Mouse (Mus musculus) left cerebral cortex, adult 2 months (tissue): ENCODE data around the gene Prdx2. TPM values are rescaled to one million over a fixed set of nuclear protein-coding genes. Genes with fewer than 3 reads are reported as not detected.

Experiments used
- DNase-seq, 2 experiments: peaks; one replicate each; pipeline ENCODE4 v3.0.0; 2021 to 2022; ENCODE audit warnings: low spot score in 2 of 2, mixed read lengths in 1 of 2; ENCODE audit errors: extremely low spot score in 1 of 2
- H3K27ac ChIP-seq: fragments of 200-600 bp; 2 replicates; pipeline ENCODE4 v1.8.1; 2022
- H3K4me3 ChIP-seq: fragments of 200-600 bp; 2 replicates; pipeline ENCODE4 v1.8.1; 2022
- CTCF ChIP-seq: fragments of 200-600 bp; IDR thresholded peaks from 2 replicates; pipeline ENCODE4 v1.8.1; 2022; ENCODE audit warnings: antibody characterized with exemption, mild to moderate bottlenecking, moderate library complexity
- intact Hi-C: fragments of 180-260 bp; cut with DNase I; formaldehyde crosslinking; loops from one replicate; pipeline ENCODE4 v1.15.1; 2025
- total RNA-seq, 2 experiments: library from RNA; stranded (reverse); gene quantifications; 2 replicates each; pipeline ENCODE4 v1.2.3; 2021

Prdx2 gene
- total RNA-seq, 2 experiments from 2014 or later, result 319 to 333 TPM

DNA sequence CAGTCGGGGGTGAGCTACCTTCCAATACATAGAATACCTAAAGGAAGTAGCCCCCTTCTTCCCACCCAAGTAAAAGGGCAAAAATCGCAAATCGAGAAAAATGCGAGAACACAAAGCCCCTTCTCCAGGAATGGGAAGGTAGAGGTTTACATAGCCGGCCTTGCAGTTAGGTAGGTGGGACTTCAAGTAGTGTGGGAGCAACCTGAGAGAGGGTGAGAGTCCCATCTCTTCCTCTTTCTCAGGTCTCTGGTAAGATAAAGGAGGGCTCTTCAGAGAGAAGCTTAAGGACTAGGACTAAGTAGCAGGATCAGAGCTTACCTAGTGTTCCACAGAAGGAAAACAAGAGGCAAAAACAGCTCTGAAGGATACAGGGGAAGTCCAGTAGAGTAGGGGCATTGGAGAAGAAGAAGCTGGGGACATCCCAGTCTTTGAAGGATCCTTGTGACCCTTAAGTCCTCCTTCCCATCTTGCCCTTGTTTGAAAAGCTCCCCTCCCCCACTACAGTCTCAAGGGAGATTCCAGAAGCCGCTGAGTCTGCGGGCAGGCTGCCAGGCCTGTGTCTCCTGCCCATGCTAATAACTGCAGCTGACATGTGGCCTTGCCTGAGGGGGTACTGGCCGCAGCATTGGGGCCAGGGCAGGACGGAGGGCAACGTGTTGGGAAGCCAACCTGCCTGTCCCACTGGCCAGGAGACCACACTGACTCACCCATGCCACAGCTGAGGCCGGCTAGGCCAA is 11.4 kb downstream of the Prdx2 start:
- intact Hi-C loops, result no loop called here

DNA sequence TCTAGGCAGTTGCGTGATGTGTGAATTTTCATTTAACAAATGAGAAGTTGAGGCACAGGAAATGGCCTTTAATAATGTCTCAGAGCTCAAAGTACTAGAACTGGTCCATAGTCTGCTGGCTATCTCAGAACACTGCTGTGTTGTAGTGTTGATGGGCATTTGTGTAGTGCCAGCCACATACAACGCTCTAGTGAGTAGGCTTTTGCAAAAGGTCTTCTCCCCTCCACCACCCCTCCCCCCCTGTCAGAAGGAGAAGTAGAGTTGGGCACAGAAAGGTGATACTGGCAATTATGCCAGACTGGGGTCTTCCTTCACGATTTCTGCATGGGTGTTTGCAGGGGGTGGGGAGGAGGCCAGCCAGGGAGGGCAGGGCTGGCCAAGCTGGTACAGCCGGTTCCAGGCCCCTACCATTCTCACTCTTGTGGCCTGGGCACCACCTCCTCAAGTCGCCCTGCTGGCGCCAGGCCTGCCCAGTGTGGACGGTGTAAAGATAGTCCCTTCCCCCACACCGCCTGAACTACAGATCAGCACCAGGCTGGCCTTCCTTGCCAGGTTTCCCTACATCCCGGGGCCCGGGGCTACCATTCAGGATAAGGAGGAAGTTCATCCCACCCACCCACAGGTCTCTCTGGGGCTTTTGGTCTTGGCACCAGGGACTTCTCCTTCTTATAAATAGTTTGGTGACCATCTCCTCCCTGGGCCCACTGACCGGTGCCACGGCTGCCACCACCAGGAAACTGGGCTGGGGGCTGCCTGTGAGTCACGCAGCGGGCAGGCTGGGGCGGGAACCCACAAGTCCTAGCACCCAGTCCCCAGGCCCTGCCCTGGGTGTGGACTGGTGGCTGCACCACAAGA is 12.5 kb downstream of the Prdx2 start:
- TF ChIP-seq CTCF, result no peak
- intact Hi-C loops, result no loop called here

More for the DNA sequence above, 11.4 kb downstream of the Prdx2 start:
- no peak for TF ChIP-seq CTCF
- H3K4me3 ChIP-seq, result no peak overlapping the region; the same call in 1 of the 2 replicates
- H3K27ac ChIP-seq, result peak overlapping the region; percentile 99
- DNase-seq, result no peak

DNA sequence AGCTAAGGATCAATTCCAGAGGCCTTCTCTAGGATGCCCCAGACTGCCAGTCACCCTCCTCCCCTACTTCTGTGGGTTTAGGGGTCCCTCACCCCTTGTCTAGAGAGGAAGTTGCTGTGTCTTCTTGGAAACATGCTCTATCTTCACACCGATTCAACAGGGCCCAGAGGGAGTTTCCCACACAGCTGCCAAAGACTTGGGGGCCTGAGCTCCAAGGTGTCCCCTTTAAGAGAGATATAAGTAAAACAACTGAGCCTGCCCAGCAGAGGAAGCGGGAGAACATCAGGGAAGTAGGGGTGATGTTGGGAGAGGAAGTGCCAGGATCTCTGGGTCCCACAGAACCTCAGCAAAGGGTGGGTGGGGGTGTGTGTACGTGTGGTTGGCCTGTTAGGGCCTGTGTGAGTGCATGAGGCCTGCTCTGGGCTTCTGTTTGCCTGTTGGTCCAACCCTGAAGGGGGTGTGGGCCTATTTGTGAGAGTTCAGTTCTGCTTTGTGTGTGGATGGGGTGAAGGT is 13.2 kb downstream of the Prdx2 start:
- DNase-seq, result no peak
- Histone ChIP-seq H3K27ac (no peak overlapping the region), H3K4me3 (no peak overlapping the region)
- intact Hi-C loops, result no loop called here
- TF ChIP-seq CTCF, result no peak

More for the DNA sequence above, 12.5 kb downstream of the Prdx2 start:
- H3K4me3 ChIP-seq, result no peak overlapping the region
- H3K27ac ChIP-seq, result no peak overlapping the region; the same call in 1 of the 2 replicates
- DNase-seq, result no peak

GRCm38 (mm10) chr8:84984294-84985048 is 15.1 kb downstream of the Prdx2 start:
- no peak for TF ChIP-seq CTCF
- H3K4me3 ChIP-seq, result peak overlapping the region; percentile 60
- peak overlapping the region; percentile 91 for H3K27ac ChIP-seq
- intact Hi-C loops, result no loop called here
- no peak for DNase-seq

GRCm38 (mm10) chr8:84985049-84985683 is 15.8 kb downstream of the Prdx2 start:
- DNase-seq, result no peak
- intact Hi-C loops, result no loop called here
- peak overlapping the region; percentile 91 for H3K27ac ChIP-seq
- H3K4me3 ChIP-seq, result peak overlapping the region; percentile 60
- TF ChIP-seq CTCF, result no peak

- TF ChIP-seq CTCF, result no peak
- peak overlapping the region; percentile 60 for H3K4me3 ChIP-seq
- intact Hi-C loops, result loop anchor here (1.0 kb wide), 1 partner anchor 8 kb away; the partner anchor contains the start of gene Junb
- H3K27ac ChIP-seq, result peak overlapping the region; percentile 91
- peak; percentile 93 to 96 for DNase-seq
These were observed 16.4 kb downstream of the Prdx2 start for GRCm38 (mm10) chr8:84985684-84986378.

GRCm38 (mm10) chr8:84986379-84986945 is 17.1 kb downstream of the Prdx2 start:
- H3K27ac ChIP-seq, result peak overlapping the region; percentile 91
- peak overlapping the region; percentile 60 for H3K4me3 ChIP-seq
- intact Hi-C loops, result loop anchor here (1.0 kb wide), 1 partner anchor 8 kb away; the partner anchor contains the start of gene Junb
- DNase-seq, result no peak
- TF ChIP-seq CTCF, result no peak

DNA sequence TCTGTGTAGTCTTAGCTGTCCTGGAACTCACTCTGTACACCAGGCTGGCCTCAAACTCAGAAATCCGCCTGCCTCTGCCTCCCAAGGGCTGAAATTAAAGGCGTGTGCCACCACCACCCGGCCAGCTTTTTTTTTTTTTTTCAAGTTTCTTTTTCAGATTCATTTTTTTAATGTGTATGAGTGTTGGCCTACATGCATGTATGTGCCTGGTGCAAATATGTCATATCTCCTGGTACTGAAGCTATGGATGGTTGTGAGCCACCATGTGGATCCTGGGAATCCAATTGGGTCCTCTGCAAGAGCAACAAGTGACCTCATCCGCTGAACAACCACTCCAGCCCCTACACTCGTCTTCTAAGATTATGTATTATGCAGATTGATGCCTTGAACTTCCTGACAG is 18.0 kb downstream of the Prdx2 start:
- H3K27ac ChIP-seq, result no peak overlapping the region
- no peak for TF ChIP-seq CTCF
- intact Hi-C loops, result no loop called here
- H3K4me3 ChIP-seq, result no peak overlapping the region
- DNase-seq, result no peak

- intact Hi-C loops, result no loop called here
- no peak for DNase-seq
- no peak for TF ChIP-seq CTCF
These were observed 18.5 kb downstream of the Prdx2 start for GRCm38 (mm10) chr8:84987903-84988302.

DNA sequence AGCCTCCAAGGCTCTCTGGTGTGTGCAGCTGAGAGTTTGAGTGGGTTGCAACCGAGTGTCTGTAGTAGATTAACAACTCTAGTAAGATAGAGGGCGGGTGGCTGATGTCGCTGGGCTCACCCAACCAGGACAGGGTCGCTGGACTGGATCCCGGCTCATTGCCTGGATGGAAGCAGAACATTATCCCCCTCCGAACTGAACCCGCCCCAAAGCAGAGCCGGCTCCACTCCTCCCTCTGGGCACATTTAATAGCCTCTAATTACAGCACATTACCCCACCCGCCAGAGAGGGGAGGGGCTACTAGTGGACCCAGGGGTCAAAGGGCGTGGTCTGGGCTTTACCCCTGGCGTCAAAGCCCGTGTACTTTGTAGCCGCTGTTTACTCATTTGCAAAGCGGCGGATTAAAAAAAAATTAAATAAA is 19.9 kb downstream of the Prdx2 start:
- peak overlapping the region; percentile 82 for H3K27ac ChIP-seq
- peak overlapping the region; percentile 71; the same call in 1 of the 2 replicates for H3K4me3 ChIP-seq
- no peak for DNase-seq
- intact Hi-C loops, result no loop called here
- TF ChIP-seq CTCF, result no peak

More at GRCm38 (mm10) chr8:84987903-84988302, 18.5 kb downstream of the Prdx2 start:
- Histone ChIP-seq H3K4me3 (no peak overlapping the region), H3K27ac (no peak overlapping the region)
